Mouse (Mus musculus): ENCODE results near the gene Dlec1. TPM values are rescaled to one million over a fixed set of nuclear protein-coding genes. Genes with fewer than 3 reads are reported as not detected.

The Dlec1 gene
- total RNA-seq, 2 experiments from 2014 or later = 2.1 to 2.4 TPM

DNA sequence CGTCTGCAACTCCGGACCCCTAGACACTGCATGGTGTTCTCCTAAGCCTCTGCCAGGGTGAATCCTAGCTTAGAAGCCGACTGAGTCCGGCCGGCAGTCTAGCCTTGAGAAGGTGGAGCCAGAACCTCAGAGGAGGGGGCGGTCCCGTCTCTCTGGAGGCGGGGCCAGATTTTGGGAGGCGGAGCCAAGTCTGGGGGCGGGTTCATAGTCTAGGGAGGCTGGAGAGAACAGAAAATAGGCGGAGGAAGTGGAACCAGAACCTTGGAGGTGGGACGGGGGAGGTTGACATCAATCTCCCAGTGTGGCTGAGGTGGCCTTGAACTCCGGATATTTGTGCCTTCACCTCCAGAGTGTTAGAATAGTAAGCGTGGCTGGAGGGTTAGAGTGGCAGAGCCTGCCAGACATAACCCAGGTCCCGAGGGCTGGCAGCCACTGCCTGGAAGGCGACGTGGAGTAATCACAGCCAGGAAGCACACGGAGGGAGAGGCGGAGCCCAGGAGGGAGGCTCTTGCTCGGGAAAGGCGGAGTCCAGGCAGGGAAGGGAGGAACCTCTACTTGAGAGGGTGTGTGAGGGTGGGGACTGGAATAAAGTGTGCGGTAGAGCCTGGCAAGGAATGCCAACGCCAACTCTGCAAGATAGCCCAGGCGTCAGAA lies 14.0 kb upstream of the Dlec1 start:
- DNase-seq (ENCODE audit: extremely low spot score in 1 of 2, low spot score in 1 of 2) = peak; percentile 47 to 61

DNA sequence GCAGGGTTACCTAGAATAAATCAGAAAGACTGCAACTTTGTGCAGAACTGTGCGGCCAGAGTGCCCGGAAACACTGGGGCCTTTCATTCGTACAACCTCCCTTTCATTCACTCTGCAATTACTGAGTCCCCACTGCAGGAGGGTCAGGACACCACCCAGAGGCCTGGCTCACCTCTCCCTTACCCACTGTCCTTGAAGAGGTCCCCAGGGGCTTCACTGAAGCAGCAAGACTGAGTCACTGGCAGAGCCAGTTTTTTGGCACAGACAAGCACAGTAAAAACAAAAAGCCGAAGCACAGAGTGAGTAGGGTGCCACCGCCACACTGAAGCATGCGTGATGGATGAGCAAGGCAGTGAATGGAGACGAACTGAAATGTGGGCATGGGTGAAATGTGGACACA lies 12.8 kb upstream of the Dlec1 start:
- no peak for DNase-seq (ENCODE audit: extremely low spot score in 1 of 2, low spot score in 1 of 2)

GRCm38 (mm10) chr9:119090462-119090861 lies 11.8 kb upstream of the Dlec1 start:
- DNase-seq (ENCODE audit: extremely low spot score in 1 of 2, low spot score in 1 of 2) = no peak

GRCm38 (mm10) chr9:119091581-119092310 lies 10.5 kb upstream of the Dlec1 start:
- no peak for DNase-seq (ENCODE audit: extremely low spot score in 1 of 2, low spot score in 1 of 2)

DNA sequence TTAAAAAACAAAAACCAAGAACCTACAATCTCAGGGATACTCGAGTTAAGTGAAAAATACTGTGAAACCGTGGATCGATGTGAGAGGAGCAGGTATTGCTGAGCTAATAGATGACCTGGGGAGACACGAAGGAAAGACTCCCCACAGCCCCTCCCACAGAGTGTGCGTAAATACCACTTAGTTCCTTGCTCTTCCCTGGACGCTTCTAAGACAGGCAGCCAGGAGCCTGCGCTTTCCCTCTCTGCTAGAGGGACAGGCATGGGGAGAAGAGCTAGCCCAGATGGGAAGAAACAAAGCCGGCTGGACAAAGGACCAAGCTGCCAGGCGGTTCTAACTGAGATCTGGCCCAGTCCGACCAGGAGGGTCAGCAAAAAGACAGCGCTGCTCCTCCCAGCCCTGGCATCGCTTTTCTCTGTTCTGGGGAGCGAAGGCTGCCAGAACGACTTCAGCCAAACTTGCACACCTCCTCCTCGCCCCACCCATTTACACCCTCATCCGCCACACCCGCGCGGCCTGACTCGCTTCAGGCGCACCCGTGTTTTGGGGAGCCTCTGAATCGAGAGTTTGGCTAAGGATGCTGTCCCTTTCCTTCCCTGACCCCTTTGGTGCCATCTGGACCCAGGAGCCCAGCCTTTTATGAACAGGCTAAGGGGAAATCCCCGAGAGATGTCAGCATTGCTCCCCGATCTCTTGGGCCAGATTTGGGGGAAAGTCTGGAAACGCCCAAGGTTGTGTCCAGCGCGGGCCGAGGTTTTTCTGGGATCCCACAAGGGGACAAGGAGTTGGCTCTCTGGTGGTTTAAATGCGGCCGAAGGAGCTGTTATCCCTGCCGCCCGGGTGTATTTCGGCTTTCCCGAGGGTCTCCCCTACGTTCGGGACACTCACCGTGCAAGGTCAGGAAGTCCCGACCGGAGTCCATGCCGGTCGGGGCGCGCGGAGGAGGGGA lies 9.5 kb upstream of the Dlec1 start:
- DNase-seq (ENCODE audit: extremely low spot score in 1 of 2, low spot score in 1 of 2) = no peak

DNA sequence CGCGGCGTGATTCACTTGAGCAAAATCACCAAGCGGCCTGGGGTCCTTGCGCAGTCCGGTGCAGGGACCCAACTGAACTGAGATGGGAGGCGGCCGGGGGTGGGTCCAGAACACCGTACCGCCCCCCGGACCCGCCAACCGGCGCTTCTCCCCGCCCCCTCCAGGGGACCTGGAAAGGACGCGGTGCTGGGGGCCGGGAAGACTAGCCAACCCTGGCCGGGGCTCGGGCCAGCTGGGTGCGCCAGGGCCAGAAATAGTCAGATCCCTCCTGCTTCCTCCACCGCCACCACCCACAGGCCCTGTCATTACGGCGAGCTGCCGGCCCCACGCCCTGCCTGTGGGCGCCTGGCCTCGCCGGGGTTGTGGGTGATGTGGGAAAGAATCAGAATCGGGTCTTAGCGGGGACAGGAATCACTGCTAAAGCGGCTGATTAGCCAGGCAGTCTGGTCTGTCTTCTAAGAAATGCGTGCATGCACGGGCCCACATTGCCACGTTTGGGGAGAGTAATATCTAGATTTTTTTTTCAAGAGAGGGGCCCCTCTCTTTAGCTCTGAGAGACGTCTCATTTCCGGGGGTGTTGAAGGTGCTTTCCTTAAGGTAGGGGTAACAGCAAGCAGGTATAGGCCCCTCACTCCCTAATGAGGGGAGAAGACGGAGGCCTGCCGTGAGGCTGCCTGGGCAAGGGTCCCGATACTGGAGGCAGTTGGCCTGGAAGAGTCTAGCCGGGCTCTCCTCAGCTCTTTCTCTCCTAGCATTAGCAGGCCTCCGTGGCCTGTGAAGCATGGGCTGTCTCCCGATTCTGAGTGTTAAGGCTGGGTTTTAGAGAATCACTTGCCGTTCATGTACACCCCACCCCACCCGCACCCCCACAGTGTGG lies 8.6 kb upstream of the Dlec1 start, which contains the start of gene Plcd1:
Plcd1 (minus strand) TSS at position 84 of the 877 bp plus-strand sequence.
- DNase-seq (ENCODE audit: extremely low spot score in 1 of 2, low spot score in 1 of 2) = peak; percentile 71 to 72

DNA sequence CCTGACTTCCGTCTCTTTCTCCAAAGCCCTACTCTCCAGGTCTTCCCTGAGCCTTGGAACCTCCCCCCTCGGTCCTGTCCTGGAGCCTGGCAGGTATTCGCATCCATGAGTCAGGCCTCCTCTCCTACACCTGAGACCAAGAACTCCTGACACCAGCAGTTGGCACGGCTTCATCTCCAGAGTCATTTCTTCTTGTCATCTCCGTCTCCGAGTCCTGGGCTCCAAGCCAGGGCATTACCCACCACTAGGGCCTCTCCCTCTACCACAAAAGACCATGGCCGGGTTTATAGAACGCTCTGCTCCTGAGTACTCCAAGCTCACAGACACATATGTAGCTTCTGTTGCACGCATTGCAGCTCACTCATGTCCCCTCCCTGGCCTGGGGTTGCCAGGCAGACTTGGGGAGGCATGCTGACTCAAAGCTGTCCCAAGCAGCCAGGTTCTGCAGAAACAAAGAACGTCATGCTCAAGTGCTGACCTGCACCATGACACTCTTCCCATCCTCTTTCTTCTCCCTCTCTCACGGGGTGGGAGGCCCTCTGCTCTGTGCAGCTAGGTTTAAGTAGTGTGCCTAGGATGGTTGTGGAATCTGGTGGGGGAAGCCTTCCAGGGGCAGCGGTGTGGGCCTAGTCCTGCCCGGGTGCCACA lies 7.7 kb upstream of the Dlec1 start:
- DNase-seq (ENCODE audit: extremely low spot score in 1 of 2, low spot score in 1 of 2) = no peak

DNA sequence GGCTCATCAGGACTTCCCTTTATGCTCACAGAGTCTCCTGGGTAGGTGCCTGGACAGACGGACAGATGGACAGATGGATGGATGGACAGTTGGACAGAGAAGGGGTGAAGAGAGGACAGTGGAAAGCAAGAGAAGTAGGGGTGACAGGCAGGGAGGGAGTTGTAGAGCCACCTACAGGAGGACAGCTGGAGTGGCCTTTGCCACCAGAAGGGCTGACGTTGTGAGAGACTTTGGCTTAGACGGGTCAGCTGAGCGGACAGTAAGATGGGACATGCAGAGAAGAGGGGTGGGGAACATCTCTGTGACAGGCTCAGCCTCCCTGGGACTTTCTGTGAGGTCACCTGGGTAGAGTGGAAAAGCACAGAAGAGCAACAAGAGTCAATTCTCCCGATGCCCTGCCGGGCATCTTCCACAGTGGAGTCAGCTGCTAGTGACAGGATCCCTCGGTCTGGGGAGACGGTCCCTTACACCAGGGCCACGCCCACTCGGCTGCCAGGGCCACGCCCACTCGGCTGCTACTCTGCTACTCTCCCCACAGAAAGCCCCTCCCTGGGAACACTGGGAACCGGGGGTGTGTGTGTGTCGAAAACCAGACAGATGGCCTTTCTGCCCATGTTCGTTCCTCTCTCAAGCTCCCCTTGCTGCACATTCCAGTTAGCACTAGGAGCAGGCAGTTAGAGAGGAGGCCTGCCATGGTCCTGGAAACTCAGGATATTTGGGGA lies 1.9 kb upstream of the Dlec1 start:
- peak; percentile 34 to 47 for DNase-seq (ENCODE audit: extremely low spot score in 1 of 2, low spot score in 1 of 2)

GRCm38 (mm10) chr9:119102783-119103113 lies 470 bp downstream of the Dlec1 start:
- DNase-seq (ENCODE audit: extremely low spot score in 1 of 2, low spot score in 1 of 2) = no peak

DNA sequence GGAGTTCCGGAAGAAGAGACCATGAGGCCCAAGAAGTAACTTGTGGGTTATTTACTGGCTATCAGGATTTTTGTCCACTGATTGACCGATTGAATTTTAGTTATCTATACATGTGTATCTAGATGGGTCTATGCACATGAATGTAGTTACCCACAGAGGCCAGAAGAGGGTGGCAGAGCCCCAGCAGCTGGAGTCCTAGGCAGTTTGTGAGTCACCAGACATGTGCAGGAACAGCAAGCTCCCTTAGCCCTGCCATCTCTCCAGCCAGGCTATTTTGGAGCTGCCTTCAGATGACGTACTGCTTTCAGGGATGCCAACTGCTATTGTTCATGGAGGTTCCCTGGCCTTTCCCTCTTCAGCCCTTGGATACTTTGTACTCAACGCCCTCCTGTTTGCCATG lies 5.3 kb downstream of the Dlec1 start:
- no peak for DNase-seq (ENCODE audit: extremely low spot score in 1 of 2, low spot score in 1 of 2)

DNA sequence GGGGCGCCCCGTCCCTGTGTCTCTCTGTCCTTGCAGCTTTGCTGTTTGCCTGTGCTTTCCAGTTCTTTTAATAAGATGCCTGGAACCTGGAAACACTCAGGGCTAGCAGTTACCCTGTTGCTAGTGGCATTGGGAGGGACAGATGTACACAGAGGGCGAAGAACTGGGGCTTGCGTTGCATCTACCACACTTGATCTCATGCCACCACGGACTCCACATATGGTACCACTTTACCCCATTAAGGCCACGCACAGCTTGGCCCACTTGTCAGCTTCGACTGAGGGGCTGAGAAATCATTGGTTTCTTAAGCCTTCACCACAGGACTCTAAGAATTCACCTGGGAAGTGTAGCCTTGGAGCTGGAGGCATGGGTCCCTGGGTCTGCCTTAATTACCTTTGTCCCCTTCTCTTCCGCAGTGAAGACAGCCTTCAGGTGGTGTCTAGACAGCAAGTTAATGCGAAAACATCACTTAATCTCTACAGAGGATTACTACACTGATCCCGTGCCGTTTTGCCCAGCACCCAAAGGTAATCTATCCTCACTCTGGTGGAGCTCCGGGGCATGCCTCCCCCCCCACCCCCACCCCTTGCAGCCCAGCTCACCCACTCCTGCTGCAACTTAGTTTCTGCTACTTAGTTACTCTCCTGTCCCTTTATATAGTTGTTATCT lies 7.5 kb downstream of the Dlec1 start:
- no peak for DNase-seq (ENCODE audit: extremely low spot score in 1 of 2, low spot score in 1 of 2)

GRCm38 (mm10) chr9:119110640-119111039 lies 8.4 kb downstream of the Dlec1 start:
- DNase-seq (ENCODE audit: extremely low spot score in 1 of 2, low spot score in 1 of 2) = no peak

DNA sequence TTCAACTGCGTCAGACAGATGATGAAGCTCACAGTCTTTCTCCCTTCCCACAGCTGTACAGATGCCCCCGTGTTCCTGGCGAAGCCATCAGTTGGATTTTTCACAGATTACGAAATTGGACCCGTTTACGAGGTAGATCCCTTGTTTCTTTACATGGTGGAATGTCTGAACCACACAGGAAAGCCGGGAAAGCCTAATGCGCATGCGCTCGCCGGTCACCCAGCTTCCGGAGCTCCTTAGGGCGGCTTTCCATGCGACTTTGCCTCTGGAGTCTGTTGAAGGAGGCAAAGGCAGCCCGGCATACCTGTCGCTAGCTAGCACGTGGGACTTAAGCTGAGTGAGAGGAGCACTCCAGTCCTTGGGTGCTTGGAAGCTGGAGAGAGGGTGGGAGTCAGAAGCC lies 12.6 kb downstream of the Dlec1 start:
- DNase-seq (ENCODE audit: extremely low spot score in 1 of 2, low spot score in 1 of 2) = no peak

GRCm38 (mm10) chr9:119119409-119120167 lies 17.3 kb downstream of the Dlec1 start:
- no peak for DNase-seq (ENCODE audit: extremely low spot score in 1 of 2, low spot score in 1 of 2)

DNA sequence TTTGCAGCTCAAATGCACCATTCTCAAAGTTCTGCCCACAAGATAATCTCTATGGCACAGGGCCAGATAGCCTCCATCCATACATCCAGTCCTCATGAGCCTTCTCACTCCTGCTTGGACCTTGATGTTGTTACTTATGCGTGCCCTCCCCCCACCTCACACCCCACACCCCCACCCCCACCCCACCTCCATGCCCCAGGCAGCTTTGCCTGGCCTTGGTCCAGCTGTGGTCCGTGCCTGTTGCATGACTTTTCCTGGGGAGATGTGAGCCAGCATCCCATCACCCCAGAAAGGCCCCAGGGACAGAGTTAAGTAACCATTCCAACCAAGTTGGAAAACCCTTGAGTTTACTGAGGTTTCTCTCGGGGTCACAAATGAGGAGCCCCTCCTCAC lies 17.9 kb downstream of the Dlec1 start:
- DNase-seq (ENCODE audit: extremely low spot score in 1 of 2, low spot score in 1 of 2) = no peak

DNA sequence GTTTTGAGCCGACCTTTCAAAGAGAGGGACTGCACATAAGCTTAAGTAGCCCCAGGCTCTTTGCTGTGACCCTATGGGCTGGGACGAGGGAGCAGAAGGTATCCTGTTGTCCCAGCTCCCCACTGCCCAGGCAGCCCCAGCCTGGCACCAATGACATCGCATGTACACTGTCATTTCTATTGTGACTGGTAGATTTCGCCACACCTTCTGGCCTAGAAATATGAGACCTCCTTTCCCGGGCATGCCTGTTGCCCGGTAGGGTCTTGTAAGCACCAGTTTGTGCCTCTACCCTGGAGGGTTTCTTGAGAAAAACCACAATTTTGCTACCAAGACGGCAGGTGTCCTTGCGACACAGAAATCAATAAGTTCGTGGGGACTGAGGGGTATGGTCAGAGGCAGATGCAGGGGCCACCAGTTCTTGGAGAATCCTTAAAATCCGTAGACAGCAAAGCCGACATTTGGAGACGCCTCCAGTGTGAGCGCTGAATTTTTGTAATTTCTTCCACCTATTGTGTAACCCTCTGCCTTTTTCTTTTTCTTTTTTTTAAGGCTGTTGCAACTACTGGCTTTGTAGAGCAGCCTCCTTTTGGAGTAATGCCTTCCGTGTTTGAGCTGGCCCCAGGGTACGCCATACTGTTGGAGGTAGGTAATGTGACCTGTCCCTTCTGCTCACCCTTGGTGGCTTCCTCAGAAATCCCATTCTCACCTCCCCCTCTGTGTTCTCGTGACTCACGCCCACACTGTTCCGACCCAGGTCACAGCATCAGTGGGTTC lies 20.5 kb downstream of the Dlec1 start:
- DNase-seq (ENCODE audit: extremely low spot score in 1 of 2, low spot score in 1 of 2) = no peak
